In genomic region chr7:98171141-98172073, GRCm38 (mm10) we compare ENCODE assay signal across 7 mouse cellular contexts. TPM values are rescaled to one million over a fixed set of nuclear protein-coding genes. Genes with fewer than 3 reads are reported as not detected.
DNase-seq lines count a peak whose midpoint lies in the region; ATAC-seq and TF ChIP-seq lines count a peak whose summit lies in the region.

No protein-coding gene starts in this region.

- intact Hi-C loops in heart, postnatal 36 days (cut with DNase I) = no loop called here

- no peak overlapping the region for H3K4me3 ChIP-seq in embryonic fibroblast, embryonic 13.5 days (ENCODE audit: insufficient read depth, low read length)
- H3K4me3 ChIP-seq in liver, embryonic 16.5 days (ENCODE audit: low read depth, low read length) = peak overlapping the region; percentile 20

- H3K27ac ChIP-seq in embryonic fibroblast, embryonic 13.5 days (ENCODE audit: insufficient read depth, low read length) = peak overlapping the region; percentile 84
- H3K27ac ChIP-seq in liver, embryonic 16.5 days (ENCODE audit: low read length) = peak overlapping the region; percentile 92

- no peaks in the 10 kb centered on the region for H3K9me3 ChIP-seq in liver, embryonic 16.5 days (replicated peaks; ENCODE audit: control insufficient read depth, low read length)

- TF ChIP-seq CTCF in embryonic fibroblast, embryonic 13.5 days (IDR thresholded peaks at IDR 0.05; ENCODE audit: borderline replicate concordance, insufficient read depth, low read length) = no peak

- H3K4me1 ChIP-seq in embryonic fibroblast, embryonic 13.5 days (ENCODE audit: control insufficient read depth, insufficient read depth, low read length) = no peaks in the 10 kb centered on the region
- peaks cover 68% of the 10 kb centered on the region for H3K4me1 ChIP-seq in liver, embryonic 16.5 days (ENCODE audit: control insufficient read depth, low read depth, low read length)

- peak; percentile 86 for ATAC-seq in liver, embryonic 16.5 days (ENCODE audit: low read depth)

- DNase-seq in urinary bladder, postnatal 14 days (ENCODE audit: low spot score) = peak; percentile 85
- DNase-seq in urinary bladder, adult 2 months (ENCODE audit: low spot score) = no peak
- peak; percentile 60 to 64 for DNase-seq in heart, postnatal 36 days
- DNase-seq in spleen, postnatal 10 days (ENCODE audit: low spot score in 2 of 2) = peak; percentile 66 to 73
- DNase-seq in natural killer cell, adult 2 months (ENCODE audit: low spot score in 2 of 2) = no peak

- TF ChIP-seq POLR2A in embryonic fibroblast, embryonic 13.5 days (IDR thresholded peaks at IDR 0.05; ENCODE audit: low read depth, low read length) = no peak

- 22% methylated on average over 6 of the region's 6 CpGs for WGBS in liver, embryonic 16.5 days (ENCODE audit: insufficient replicate concordance)

- H3K9ac ChIP-seq in liver, embryonic 16.5 days (ENCODE audit: low read depth, low read length) = peak overlapping the region; percentile 60

- H3K4me2 ChIP-seq in liver, embryonic 16.5 days (ENCODE audit: low read depth, low read length) = peak overlapping the region; percentile 62

- H3K36me3 ChIP-seq in liver, embryonic 16.5 days (ENCODE audit: control insufficient read depth, insufficient read depth) = no peaks in the 10 kb centered on the region

- no peaks in the 10 kb centered on the region for H3K27me3 ChIP-seq in liver, embryonic 16.5 days (ENCODE audit: control insufficient read depth, insufficient read depth, low read depth, low read length)

RNA-seq across cellular contexts. Expression of gene Capn5, which starts 6.7 kb away (rescaled TPM):
- polyA plus RNA-seq in urinary bladder, adult 2 months (2012; rRNA removed) = 71.4 and 76.6 TPM in 2 replicates
- 8.1 and 8.9 TPM in 2 replicates for polyA plus RNA-seq in embryonic fibroblast, embryonic 13.5 days (2011; ENCODE audit: insufficient read length, low read depth, missing spikeins)
- total RNA-seq in heart, postnatal 36 days (2021) = 1 to 10 TPM; 2.4 to 2.6 TPM
- 13.0 and 14.1 TPM in 2 replicates for polyA plus RNA-seq in liver, embryonic 16.5 days (2015; fragmentation: Nextera tagmentation; extraction: Ambion mirVana)

RNA-seq across cellular contexts. Expression of gene Omp, which starts 26.1 kb away (rescaled TPM):
- 1.7 and 2.2 TPM in 2 replicates for polyA plus RNA-seq in urinary bladder, adult 2 months (2012; rRNA removed)
- polyA plus RNA-seq in embryonic fibroblast, embryonic 13.5 days (2011; ENCODE audit: insufficient read length, low read depth, missing spikeins) = 0.30 and 0.40 TPM in 2 replicates
- under 1 TPM in 1 of 2 experiments, not detected in 1; 0.11 TPM for total RNA-seq in heart, postnatal 36 days (2021)
- polyA plus RNA-seq in liver, embryonic 16.5 days (2015; fragmentation: Nextera tagmentation; extraction: Ambion mirVana) = 0.53 and 0.76 TPM in 2 replicates

RNA-seq across cellular contexts. Expression of gene B3gnt6, which starts 27.9 kb away (rescaled TPM):
- 0.32 and 0.46 TPM in 2 replicates for polyA plus RNA-seq in urinary bladder, adult 2 months (2012; rRNA removed)
- polyA plus RNA-seq in embryonic fibroblast, embryonic 13.5 days (2011; ENCODE audit: insufficient read length, low read depth, missing spikeins) = not detected in 2 replicates
- not detected for total RNA-seq in heart, postnatal 36 days (2021)
- polyA plus RNA-seq in liver, embryonic 16.5 days (2015; fragmentation: Nextera tagmentation; extraction: Ambion mirVana) = 0.04 and 0.06 TPM in 2 replicates

RNA-seq across cellular contexts. Expression of gene Myo7a, which starts 52.1 kb away (rescaled TPM):
- 29.5 and 35.3 TPM in 2 replicates for polyA plus RNA-seq in urinary bladder, adult 2 months (2012; rRNA removed)
- polyA plus RNA-seq in embryonic fibroblast, embryonic 13.5 days (2011; ENCODE audit: insufficient read length, low read depth, missing spikeins) = 31.4 and 48.8 TPM in 2 replicates
- 1 to 10 TPM; 5.3 to 5.8 TPM for total RNA-seq in heart, postnatal 36 days (2021)
- 9.3 and 12.1 TPM in 2 replicates for polyA plus RNA-seq in liver, embryonic 16.5 days (2015; fragmentation: Nextera tagmentation; extraction: Ambion mirVana)

Comparison
In these comparisons a context has a peak if more than half of its experiments do, and no peak if none do; other contexts are left out.
1. DNase-seq: peak in urinary bladder, postnatal 14 days (single experiment), heart, postnatal 36 days (2 of 2) and spleen, postnatal 10 days (2 of 2); none in urinary bladder, adult 2 months (single experiment) and natural killer cell, adult 2 months (0 of 2).